Mouse (Mus musculus): ENCODE measurements around the gene Gm29866. TPM values are rescaled to one million over a fixed set of nuclear protein-coding genes. Genes with fewer than 3 reads are reported as not detected.
"Not testable (repeated sequence)": the region's sequence is repeated elsewhere in the genome, so short reads cannot be mapped to it uniquely, and the experiment has no call there.

The Gm29866 gene
- not detected in 2 replicates for total RNA-seq (2012; rRNA removed)

GRCm38 (mm10) chrY:20993557-20993956 is at the start of gene Gm29866:
Gene Gm29866 (minus strand): TSS chrY:20993657.
- H3K9me3 ChIP-seq (ENCODE audit: control insufficient read depth, insufficient read depth, low read depth, low read length); H3K27ac ChIP-seq (ENCODE audit: insufficient read depth, low read depth, low read length, poor library complexity, severe bottlenecking); DNase-seq (ENCODE audit: low read depth, low spot score); H3K36me3 ChIP-seq (ENCODE audit: control insufficient read depth, insufficient read depth, low read length, poor library complexity, severe bottlenecking); H3K4me3 ChIP-seq (ENCODE audit: insufficient read depth in 1 of 2, low read depth in 1 of 2, low read length in 2 of 2, poor library complexity in 1 of 2, severe bottlenecking in 1 of 2); H3K4me1 ChIP-seq (ENCODE audit: control insufficient read depth in 2 of 2, insufficient read depth in 2 of 2, low read length in 2 of 2, poor library complexity in 1 of 2); H3K9ac ChIP-seq (ENCODE audit: insufficient read depth, low read depth, low read length, poor library complexity, severe bottlenecking); in situ Hi-C loops (cut with MboI; ENCODE audit: low sequenced_read_pairs in 2 of 2, unreplicated experiment in 2 of 2): not testable (repeated sequence)

Other genes starting within 250 kb of the Gm29866 start
- gene Gm20909, start 170.9 kb upstream of the Gm29866 start, total RNA-seq (2012; rRNA removed), result not detected in 2 replicates
- gene Gm20865, start 247.9 kb upstream of the Gm29866 start, total RNA-seq (2012; rRNA removed), result not detected in 2 replicates

Data from ES-E14 (cell line).